Mouse (Mus musculus) right cerebral cortex, adult 18-20 months (tissue): ENCODE data around the gene Fsd2.

Experiments used
- DNase-seq: peaks from one replicate; pipeline ENCODE4 v3.0.0; 2022; ENCODE audit warnings: mixed read lengths

Fsd2 gene

GRCm38 (mm10) chr7:81571108-81571940 lies 4.6 kb upstream of the Fsd2 start, which contains the start of gene Whamm:
Gene Whamm, plus strand, starts transcription at chr7:81571266.
- peak; percentile 95 for DNase-seq

GRCm38 (mm10) chr7:81570752-81571107 lies 4.0 kb upstream of the Fsd2 start:
- DNase-seq: no peak

GRCm38 (mm10) chr7:81570271-81570670 lies 3.5 kb upstream of the Fsd2 start:
- DNase-seq: no peak

- no peak for DNase-seq
These were observed 3.1 kb upstream of the Fsd2 start for GRCm38 (mm10) chr7:81569851-81570250.

- DNase-seq: no peak
These were observed 652 bp upstream of the Fsd2 start for GRCm38 (mm10) chr7:81567396-81567795.

- no peak for DNase-seq
These were observed 412 bp downstream of the Fsd2 start for GRCm38 (mm10) chr7:81566332-81566731.

GRCm38 (mm10) chr7:81565381-81566055 lies 1.2 kb downstream of the Fsd2 start:
- peak; percentile 36 for DNase-seq

- DNase-seq: no peak
These were observed 2.0 kb downstream of the Fsd2 start for GRCm38 (mm10) chr7:81564766-81565165.

GRCm38 (mm10) chr7:81563506-81564015 lies 3.2 kb downstream of the Fsd2 start:
- DNase-seq: no peak

GRCm38 (mm10) chr7:81561211-81561610 lies 5.5 kb downstream of the Fsd2 start:
- DNase-seq: no peak

GRCm38 (mm10) chr7:81560101-81561049 lies 6.4 kb downstream of the Fsd2 start:
- no peak for DNase-seq

GRCm38 (mm10) chr7:81559231-81559980 lies 7.3 kb downstream of the Fsd2 start:
- DNase-seq: no peak

- no peak for DNase-seq
These were observed 8.8 kb downstream of the Fsd2 start for GRCm38 (mm10) chr7:81557985-81558360.

- DNase-seq: no peak
These were observed 9.3 kb downstream of the Fsd2 start for GRCm38 (mm10) chr7:81557252-81557984.

GRCm38 (mm10) chr7:81556839-81557238 lies 9.9 kb downstream of the Fsd2 start:
- DNase-seq: no peak

GRCm38 (mm10) chr7:81554369-81554768 lies 12.4 kb downstream of the Fsd2 start:
- no peak for DNase-seq

GRCm38 (mm10) chr7:81553589-81553988 lies 13.2 kb downstream of the Fsd2 start:
- DNase-seq: no peak

- DNase-seq: no peak
These were observed 17.9 kb downstream of the Fsd2 start for GRCm38 (mm10) chr7:81548864-81549263.

- no peak for DNase-seq
These were observed 23.8 kb downstream of the Fsd2 start for GRCm38 (mm10) chr7:81542934-81543333.

GRCm38 (mm10) chr7:81541924-81542524 lies 24.7 kb downstream of the Fsd2 start:
- DNase-seq: peak; percentile 83

GRCm38 (mm10) chr7:81540999-81541398 lies 25.7 kb downstream of the Fsd2 start:
- no peak for DNase-seq
